9 mouse cellular contexts compared by ENCODE assay signal in the genomic region with DNA sequence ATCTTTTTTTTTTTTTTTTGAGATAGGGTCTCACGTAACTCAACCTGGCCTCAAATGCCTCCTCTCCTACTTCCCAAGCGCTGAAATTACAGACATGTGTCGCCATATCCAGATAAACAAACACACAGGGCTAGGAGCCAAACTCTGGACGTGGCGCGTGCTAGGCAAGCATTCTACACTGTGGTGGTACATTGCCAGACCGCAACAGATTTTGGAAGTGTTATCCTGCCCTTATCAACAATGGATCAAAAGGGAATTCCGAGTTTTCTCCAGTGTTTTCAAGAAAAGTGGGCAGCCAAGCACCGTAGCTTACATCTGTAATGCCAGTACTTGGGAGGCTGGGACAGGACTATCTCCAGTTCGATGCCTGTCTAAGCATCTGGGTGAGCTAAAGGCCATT. TPM values are rescaled to one million over a fixed set of nuclear protein-coding genes. Genes with fewer than 3 reads are reported as not detected.
A peak's percentile ranks its signal among the peaks of the same experiment; 100 is the strongest.
DNase-seq lines count a peak whose midpoint lies in the region; ATAC-seq and TF ChIP-seq lines count a peak whose summit lies in the region.
"Had no signal": no experiment of that assay in that cellular context is flagged by ENCODE, and none has a peak within 500 bp of the region (broad histone marks: within the 10 kb centered on the region; RNA-seq: fewer than 3 reads in every experiment).

No protein-coding gene starts in this region.

- no peak for TF ChIP-seq CTCF in E14TG2a.4 (conservative IDR thresholded peaks at IDR 0.05; ENCODE audit: low read length)
- no peak for TF ChIP-seq CTCF in liver, embryonic 14.5 days (IDR thresholded peaks at IDR 0.05; ENCODE audit: low read depth)

- no peaks in the 10 kb centered on the region for H3K9me3 ChIP-seq in E14TG2a.4 (ENCODE audit: low read length)
- no peaks in the 10 kb centered on the region for H3K9me3 ChIP-seq in forebrain, embryonic 13.5 days (replicated peaks)
- no peaks in the 10 kb centered on the region for H3K9me3 ChIP-seq in liver, embryonic 14.5 days (ENCODE audit: control insufficient read depth, low read length)

- ATAC-seq in forebrain, embryonic 13.5 days = no peak
- ATAC-seq in liver, embryonic 14.5 days (ENCODE audit: insufficient read depth) = no peak

- TF ChIP-seq EP300 in liver, embryonic 14.5 days (IDR thresholded peaks at IDR 0.05; ENCODE audit: low read depth) = no peak

- H3K9ac ChIP-seq in forebrain, embryonic 13.5 days = peak overlapping the region; percentile 67
- peak overlapping the region; percentile 62 for H3K9ac ChIP-seq in liver, embryonic 14.5 days (replicated peaks)

- intact Hi-C loops in gastrocnemius, postnatal 36 days (cut with DNase I) = no loop called here

- H3K4me3 ChIP-seq in E14TG2a.4 (replicated peaks; ENCODE audit: low read length) = peak overlapping the region; percentile 89
- H3K4me3 ChIP-seq in forebrain, embryonic 13.5 days = peak overlapping the region; percentile 71
- peak overlapping the region; percentile 78 for H3K4me3 ChIP-seq in liver, embryonic 14.5 days (ENCODE audit: insufficient read depth in 1 of 2, low read depth in 2 of 2, low read length in 2 of 2)

- WGBS in forebrain, embryonic 13.5 days = 39% methylated on average over 10 of the region's 10 CpGs
- WGBS in liver, embryonic 14.5 days (ENCODE audit: insufficient replicate concordance) = 30% methylated on average over 10 of the region's 10 CpGs

- H3K27ac ChIP-seq in forebrain, embryonic 13.5 days = no peak overlapping the region
- H3K27ac ChIP-seq in liver, embryonic 14.5 days = no peak overlapping the region

- DNase-seq in gastrocnemius, adult 18-20 months (ENCODE audit: low spot score) = peak; percentile 34
- no peak for DNase-seq in gastrocnemius, postnatal 36 days
- DNase-seq in liver, embryonic 14.5 days (ENCODE audit: low read depth in 3 of 3, low spot score in 3 of 3) = no peak
- DNase-seq in frontal cortex, postnatal 36 days (ENCODE audit: low spot score in 2 of 2) = no peak
- no peak for DNase-seq in left cerebral cortex, adult 9 months (ENCODE audit: low spot score in 2 of 2)
- DNase-seq in Muller cell, postnatal 12 days (ENCODE audit: inconsistent ontology term) = no peak

- H3K36me3 ChIP-seq in E14TG2a.4 (ENCODE audit: insufficient read depth, low read length) = peaks cover 45% of the 10 kb centered on the region
- peaks cover 8% of the 10 kb centered on the region; the same call in 1 of the 2 replicates for H3K36me3 ChIP-seq in forebrain, embryonic 13.5 days (ENCODE audit: poor library complexity, severe bottlenecking)
- H3K36me3 ChIP-seq in liver, embryonic 14.5 days (replicated peaks; ENCODE audit: control insufficient read depth, insufficient read depth, low read depth) = no peaks in the 10 kb centered on the region

- no peaks in the 10 kb centered on the region for H3K27me3 ChIP-seq in E14TG2a.4 (ENCODE audit: insufficient read depth, low read length)
- H3K27me3 ChIP-seq in forebrain, embryonic 13.5 days = no peaks in the 10 kb centered on the region
- no peaks in the 10 kb centered on the region for H3K27me3 ChIP-seq in liver, embryonic 14.5 days (ENCODE audit: control insufficient read depth, insufficient read depth, low read length)
- H3K27me3 ChIP-seq: Patski had no signal

- H3K4me1 ChIP-seq in E14TG2a.4 (replicated peaks; ENCODE audit: low read depth, low read length) = peaks cover 82% of the 10 kb centered on the region
- H3K4me1 ChIP-seq in forebrain, embryonic 13.5 days = peaks cover 32% of the 10 kb centered on the region
- H3K4me1 ChIP-seq in liver, embryonic 14.5 days (replicated peaks; ENCODE audit: control insufficient read depth in 2 of 2, insufficient read depth in 2 of 2, low read length in 1 of 2) = peaks cover 7 to 17% of the 10 kb centered on the region in 2 experiments

- peak overlapping the region; percentile 85 for H3K4me2 ChIP-seq in forebrain, embryonic 13.5 days
- H3K4me2 ChIP-seq in liver, embryonic 14.5 days (ENCODE audit: low read depth) = peak overlapping the region; percentile 93

RNA-seq across cellular contexts. Expression of gene Bckdha, which starts 1.0 kb away (rescaled TPM):
- 100 to 1,000 TPM; 134 to 137 TPM for total RNA-seq in gastrocnemius, adult 18-20 months (2021)
- total RNA-seq in gastrocnemius, postnatal 36 days (2021) = 100 to 1,000 TPM in 1 of 2 experiments, 10 to 100 TPM in 1; 97.3 to 106 TPM
- polyA plus RNA-seq in forebrain, embryonic 13.5 days (2015; fragmentation: Nextera tagmentation; extraction: Ambion mirVana) = 48.1 and 49.0 TPM in 2 replicates
- polyA plus RNA-seq in liver, embryonic 14.5 days (2012; rRNA removed) = 20.1 and 22.0 TPM in 2 replicates
- 17.3 and 21.0 TPM in 2 replicates for polyA plus RNA-seq in liver, embryonic 14.5 days (2014; fragmentation: Nextera tagmentation; extraction: Ambion mirVana)

RNA-seq across cellular contexts. Expression of gene Exosc5, which starts 1.2 kb away (rescaled TPM):
- 10 to 100 TPM; 19.9 to 21.3 TPM for total RNA-seq in gastrocnemius, adult 18-20 months (2021)
- total RNA-seq in gastrocnemius, postnatal 36 days (2021) = 10 to 100 TPM; 20.3 to 23.2 TPM
- 54.0 and 55.2 TPM in 2 replicates for polyA plus RNA-seq in forebrain, embryonic 13.5 days (2015; fragmentation: Nextera tagmentation; extraction: Ambion mirVana)
- polyA plus RNA-seq in liver, embryonic 14.5 days (2012; rRNA removed) = 33.7 and 35.2 TPM in 2 replicates
- 48.1 and 51.6 TPM in 2 replicates for polyA plus RNA-seq in liver, embryonic 14.5 days (2014; fragmentation: Nextera tagmentation; extraction: Ambion mirVana)

RNA-seq across cellular contexts. Expression of gene Tmem91, which starts 17.2 kb away (rescaled TPM):
- not detected for total RNA-seq in gastrocnemius, adult 18-20 months (2021)
- total RNA-seq in gastrocnemius, postnatal 36 days (2021) = not detected
- 5.2 and 7.5 TPM in 2 replicates for polyA plus RNA-seq in forebrain, embryonic 13.5 days (2015; fragmentation: Nextera tagmentation; extraction: Ambion mirVana)
- 0.22 and 0.32 TPM in 2 replicates for polyA plus RNA-seq in liver, embryonic 14.5 days (2012; rRNA removed)
- polyA plus RNA-seq in liver, embryonic 14.5 days (2014; fragmentation: Nextera tagmentation; extraction: Ambion mirVana) = 0.39 and 0.51 TPM in 2 replicates

RNA-seq across cellular contexts. Expression of gene B9d2, which starts 22.8 kb away (rescaled TPM):
- total RNA-seq in gastrocnemius, adult 18-20 months (2021) = 1 to 10 TPM; 7.3 to 7.8 TPM
- 1 to 10 TPM; 6.9 to 9.7 TPM for total RNA-seq in gastrocnemius, postnatal 36 days (2021)
- 40.2 and 48.4 TPM in 2 replicates for polyA plus RNA-seq in forebrain, embryonic 13.5 days (2015; fragmentation: Nextera tagmentation; extraction: Ambion mirVana)
- polyA plus RNA-seq in liver, embryonic 14.5 days (2012; rRNA removed) = 21.9 and 28.2 TPM in 2 replicates
- 18.8 and 20.4 TPM in 2 replicates for polyA plus RNA-seq in liver, embryonic 14.5 days (2014; fragmentation: Nextera tagmentation; extraction: Ambion mirVana)

RNA-seq across cellular contexts. Expression of gene Tgfb1, which starts 29.0 kb away (rescaled TPM):
- total RNA-seq in gastrocnemius, adult 18-20 months (2021) = 1 to 10 TPM; 3.9 to 7.8 TPM
- total RNA-seq in gastrocnemius, postnatal 36 days (2021) = 1 to 10 TPM; 6.0 to 6.2 TPM
- polyA plus RNA-seq in forebrain, embryonic 13.5 days (2015; fragmentation: Nextera tagmentation; extraction: Ambion mirVana) = 0.34 and 0.52 TPM in 2 replicates
- 16.6 and 18.5 TPM in 2 replicates for polyA plus RNA-seq in liver, embryonic 14.5 days (2012; rRNA removed)
- polyA plus RNA-seq in liver, embryonic 14.5 days (2014; fragmentation: Nextera tagmentation; extraction: Ambion mirVana) = 3.9 and 4.3 TPM in 2 replicates
